Mouse (Mus musculus) cortical plate, adult 2 months (tissue): ENCODE results near the gene Dlk1. TPM values are rescaled to one million over a fixed set of nuclear protein-coding genes. Genes with fewer than 3 reads are reported as not detected.
"Not testable (repeated sequence)": the region's sequence is repeated elsewhere in the genome, so short reads cannot be mapped to it uniquely, and the experiment has no call there.

Source experiments
- H3K27ac ChIP-seq: fragments of 200-500 bp; 2 replicates; pipeline ENCODE4 v1.5.1; 2012; ENCODE audit warnings: low read length, control low read depth, inconsistent platforms; ENCODE audit not compliant: insufficient read depth
- H3K4me1 ChIP-seq: fragments of 200-500 bp; 2 replicates; pipeline ENCODE4 v1.6.1; 2011; ENCODE audit warnings: low read length; ENCODE audit not compliant: control insufficient read depth, insufficient read depth
- H3K4me3 ChIP-seq: fragments of 200-500 bp; 2 replicates; pipeline ENCODE4 v1.5.1; 2011; ENCODE audit warnings: mild to moderate bottlenecking, low read length, control low read depth; ENCODE audit not compliant: insufficient read depth
- CTCF ChIP-seq: fragments of 200-500 bp; IDR thresholded peaks from 2 replicates; pipeline ENCODE4 v1.5.1; 2011; ENCODE audit warnings: mild to moderate bottlenecking, control low read depth, low read length; ENCODE audit not compliant: insufficient read depth; ENCODE audit errors: extremely low read depth
- POLR2A ChIP-seq: fragments of 200-500 bp; IDR thresholded peaks from 2 replicates; pipeline ENCODE4 v1.6.1; 2011; ENCODE audit warnings: mild to moderate bottlenecking, low read length, control low read depth; ENCODE audit not compliant: insufficient read depth; ENCODE audit errors: extremely low read depth
- polyA plus RNA-seq: library from polyadenylated mRNA; depleted of rRNA; stranded (reverse); fragments of >200 nt; gene quantifications from 2 replicates; pipeline ENCODE4 v1.2.3, GENCODE M21; 2012

The Dlk1 gene
- polyA plus RNA-seq, 1 experiment, result 1.2 TPM

DNA sequence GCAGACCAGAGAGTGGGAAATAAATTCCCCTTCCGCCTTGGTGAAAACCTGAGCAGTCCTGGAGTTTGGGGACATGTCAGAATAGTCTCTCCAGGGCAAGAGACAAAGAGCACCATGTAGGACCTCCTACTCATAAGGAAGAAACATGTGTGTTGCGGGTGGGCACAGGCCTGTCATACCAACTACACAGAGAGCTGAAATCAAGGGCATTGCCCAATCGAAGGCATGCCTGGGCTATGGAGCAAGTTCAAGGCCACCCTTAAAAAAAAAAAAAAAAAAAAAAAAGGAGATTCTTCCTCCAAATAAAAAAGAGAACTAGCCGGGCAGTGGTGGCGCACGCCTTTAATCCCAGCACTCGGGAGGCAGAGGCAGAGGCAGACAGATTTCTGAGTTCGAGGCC lies 17.2 kb downstream of the Dlk1 start:
- Histone ChIP-seq H3K4me3 (no peak overlapping the region), H3K27ac (no peak overlapping the region), H3K4me1 (peaks cover 4% of the 10 kb centered on the region)
- no peak for TF ChIP-seq POLR2A
- no peak for TF ChIP-seq CTCF

DNA sequence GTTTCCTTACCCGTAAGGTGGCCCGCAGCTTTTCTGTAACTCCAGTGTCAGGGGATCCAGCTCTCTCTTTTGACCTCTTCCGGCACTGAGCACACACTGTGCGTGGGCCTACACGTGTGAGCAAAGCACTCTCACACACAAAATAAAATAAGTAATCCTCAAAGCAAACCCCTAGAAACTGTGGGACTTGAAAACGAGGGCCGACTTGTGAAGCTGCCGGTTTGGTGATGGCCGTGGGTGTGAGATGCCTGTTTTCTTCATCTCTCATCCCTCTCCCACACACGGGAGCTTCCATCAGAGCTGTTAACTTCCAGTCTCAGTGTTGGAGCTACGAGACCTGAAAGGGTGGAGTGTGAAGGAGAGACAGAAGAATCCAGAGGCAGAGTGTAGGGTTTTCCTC lies 20.0 kb downstream of the Dlk1 start:
- peaks cover 4% of the 10 kb centered on the region for H3K4me1 ChIP-seq
- H3K27ac ChIP-seq, result no peak overlapping the region
- TF ChIP-seq CTCF, result no peak
- TF ChIP-seq POLR2A, result no peak
- H3K4me3 ChIP-seq, result no peak overlapping the region

DNA sequence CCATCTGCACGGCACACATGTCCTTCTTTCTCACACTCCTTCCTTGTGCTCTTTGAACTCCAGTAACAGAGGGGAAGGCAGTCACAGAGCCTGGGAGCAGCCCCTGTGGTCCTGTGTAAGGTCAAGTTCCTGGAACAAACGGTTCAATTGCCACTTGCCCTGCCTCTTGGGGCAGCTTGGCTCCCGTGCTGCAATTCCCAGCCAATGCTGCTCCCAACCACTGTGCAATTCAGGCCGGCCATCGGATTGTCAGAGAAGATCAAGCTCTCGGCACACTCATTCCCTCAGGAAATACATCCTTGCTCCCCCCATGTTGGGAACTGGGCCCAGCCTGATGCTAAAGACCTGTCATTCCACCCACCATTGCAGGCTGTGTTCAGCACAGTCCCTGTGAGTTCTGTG lies 21.0 kb downstream of the Dlk1 start:
- no peak overlapping the region for H3K4me3 ChIP-seq
- no peak overlapping the region for H3K27ac ChIP-seq
- no peak for TF ChIP-seq POLR2A
- TF ChIP-seq CTCF, result no peak
- peaks cover 4% of the 10 kb centered on the region for H3K4me1 ChIP-seq

DNA sequence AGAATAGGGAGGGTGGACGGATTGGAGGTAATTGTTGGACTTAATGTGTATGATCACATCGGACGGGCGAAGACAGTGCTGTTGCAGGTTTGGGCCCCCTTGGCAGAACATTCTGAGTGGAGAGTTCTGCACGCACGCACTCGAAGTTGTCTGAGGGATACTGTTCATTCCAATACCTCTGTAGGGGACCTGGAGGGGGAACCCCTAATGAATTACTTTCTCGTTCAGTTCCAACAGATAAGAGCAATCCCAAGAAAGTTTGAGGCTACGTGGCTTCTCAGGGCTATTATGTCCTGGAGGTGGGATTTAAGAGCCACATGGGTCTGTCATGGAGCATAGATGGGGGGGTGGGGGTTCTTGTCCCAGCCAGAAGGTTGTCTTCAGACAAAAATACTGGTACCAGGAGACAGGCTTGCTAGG lies 21.6 kb downstream of the Dlk1 start:
- no peak overlapping the region for H3K27ac ChIP-seq
- peaks cover 4% of the 10 kb centered on the region for H3K4me1 ChIP-seq
- H3K4me3 ChIP-seq, result no peak overlapping the region
- no peak for TF ChIP-seq CTCF
- TF ChIP-seq POLR2A, result no peak

DNA sequence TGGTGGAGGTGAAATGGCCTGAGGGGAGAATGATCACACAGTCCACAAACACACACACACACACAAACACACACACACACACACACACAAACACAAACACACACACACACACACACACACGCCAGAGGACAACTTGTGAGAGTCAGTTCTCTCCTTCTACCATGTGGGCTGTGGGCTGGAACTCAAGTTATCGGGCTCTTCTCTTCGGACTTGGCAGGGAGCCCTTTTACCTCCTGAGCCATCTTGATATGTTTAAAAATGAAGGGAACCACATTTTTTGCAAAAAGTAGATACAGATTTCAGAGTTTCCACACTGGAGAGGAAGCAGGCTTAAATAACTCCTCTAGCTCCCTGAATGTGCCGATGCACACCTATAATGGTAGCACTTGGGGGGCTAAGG lies 22.9 kb downstream of the Dlk1 start:
- TF ChIP-seq POLR2A (no peak), CTCF (no peak)
- Histone ChIP-seq H3K4me3 (no peak overlapping the region), H3K27ac (no peak overlapping the region), H3K4me1 (peaks cover 4% of the 10 kb centered on the region)

GRCm38 (mm10) chr12:109486525-109486924 lies 33.9 kb downstream of the Dlk1 start:
- H3K27ac ChIP-seq, H3K4me1 ChIP-seq, H3K4me3 ChIP-seq: not testable (repeated sequence)

GRCm38 (mm10) chr12:109491701-109492100 lies 39.1 kb downstream of the Dlk1 start:
- TF ChIP-seq CTCF (no peak), POLR2A (no peak)
- H3K4me1 ChIP-seq, result no peaks in the 10 kb centered on the region
- no peak overlapping the region for H3K27ac ChIP-seq
- no peak overlapping the region for H3K4me3 ChIP-seq

DNA sequence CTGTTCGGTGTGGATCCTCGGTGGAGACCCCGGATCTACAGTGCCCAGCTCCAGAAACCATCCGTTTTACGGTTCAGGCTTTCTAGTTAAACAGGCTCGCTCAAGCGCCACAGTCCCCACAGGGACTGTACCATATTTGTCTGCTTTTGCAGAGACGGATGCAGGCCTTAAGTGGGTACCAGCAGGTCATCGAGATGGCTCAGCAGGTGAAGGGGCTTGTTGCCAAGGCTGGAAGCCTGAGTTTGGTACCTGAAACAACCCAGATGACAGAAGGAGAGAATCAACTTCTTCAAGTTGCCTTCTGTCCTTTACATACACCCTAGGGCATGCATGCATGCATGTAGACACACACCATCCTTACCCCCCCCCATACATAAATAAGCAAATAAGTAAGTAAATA lies 40.8 kb downstream of the Dlk1 start:
- no peak for TF ChIP-seq CTCF
- no peak for TF ChIP-seq POLR2A

DNA sequence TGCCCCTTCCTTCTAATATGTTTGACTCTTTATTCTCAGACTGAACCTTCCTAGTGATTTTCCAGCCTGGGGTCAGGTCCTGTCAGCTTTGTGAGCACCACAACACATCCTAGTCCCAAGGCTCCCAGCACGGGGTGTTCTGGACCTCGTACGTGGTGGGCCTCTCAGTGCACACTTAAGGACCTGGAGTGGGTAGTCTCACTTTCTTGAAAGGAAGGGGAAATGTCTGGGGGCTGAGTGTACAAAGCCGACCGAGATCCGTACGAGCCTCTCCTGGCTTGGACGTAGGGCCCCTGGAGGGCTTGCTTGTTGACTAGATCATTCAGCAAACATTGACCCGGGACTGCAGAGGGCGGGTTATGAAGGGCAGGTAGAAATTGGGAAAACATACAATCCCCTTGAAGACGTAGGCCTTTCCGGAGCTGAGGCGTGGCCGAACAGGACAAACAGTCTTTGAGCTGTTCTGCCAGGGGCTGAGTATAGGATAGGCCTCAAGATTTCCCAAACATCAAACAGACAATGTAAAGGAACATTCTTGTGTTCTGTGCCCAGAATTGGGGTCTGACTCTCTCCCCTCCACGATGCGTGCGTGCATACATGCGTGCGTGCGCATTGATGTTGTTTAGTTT lies 42.5 kb downstream of the Dlk1 start:
- H3K27ac ChIP-seq, result no peak overlapping the region
- no peaks in the 10 kb centered on the region for H3K4me1 ChIP-seq
- no peak overlapping the region for H3K4me3 ChIP-seq
- TF ChIP-seq CTCF (no peak), POLR2A (no peak)

More for the DNA sequence above, 40.8 kb downstream of the Dlk1 start:
- Histone ChIP-seq H3K4me1 (no peaks in the 10 kb centered on the region), H3K27ac (no peak overlapping the region), H3K4me3 (no peak overlapping the region)

DNA sequence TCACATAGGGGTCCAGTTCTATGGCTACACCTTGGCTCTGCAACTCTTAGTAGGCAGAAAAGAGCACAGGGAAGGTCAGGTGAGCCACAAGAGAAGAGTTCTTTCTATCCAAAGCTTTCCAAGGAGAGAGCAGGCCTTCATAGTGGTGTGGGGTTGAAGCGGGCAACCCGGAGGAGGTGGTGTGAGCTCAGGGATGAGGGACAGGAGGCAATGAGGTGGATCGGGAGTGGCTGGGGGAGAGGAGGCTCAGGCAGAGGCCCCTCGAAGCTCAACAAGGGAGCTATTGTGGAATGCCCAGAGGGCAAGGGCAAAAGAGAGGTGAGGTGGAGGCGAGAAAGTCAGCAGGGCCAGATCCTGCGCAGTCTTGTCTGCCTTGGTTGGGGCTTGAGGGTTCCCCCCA lies 43.8 kb downstream of the Dlk1 start:
- H3K4me1 ChIP-seq, result no peaks in the 10 kb centered on the region
- no peak for TF ChIP-seq POLR2A
- no peak overlapping the region for H3K27ac ChIP-seq
- H3K4me3 ChIP-seq, result no peak overlapping the region

DNA sequence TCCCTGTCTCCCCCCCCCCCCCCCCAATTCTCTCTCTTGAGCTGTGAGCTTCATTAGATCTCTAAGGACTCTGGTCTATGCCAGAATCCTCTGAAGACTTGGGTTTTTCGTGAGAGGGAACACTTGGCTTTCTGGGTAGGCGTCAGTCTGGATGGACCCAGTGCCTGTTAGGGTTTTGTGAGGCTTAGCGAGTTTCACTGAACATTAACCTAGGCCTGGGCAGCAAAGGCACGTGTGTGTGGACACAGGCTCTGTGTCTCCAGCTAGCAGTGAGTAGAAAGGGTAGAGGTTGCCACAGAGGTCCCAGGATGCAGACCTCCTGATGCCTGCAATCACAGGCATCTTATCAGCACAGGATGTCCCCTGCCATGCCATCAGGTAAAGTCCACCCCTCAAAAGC lies 48.4 kb downstream of the Dlk1 start:
- H3K4me1 ChIP-seq, result no peaks in the 10 kb centered on the region
- no peak overlapping the region for H3K4me3 ChIP-seq
- TF ChIP-seq CTCF, result no peak
- TF ChIP-seq POLR2A, result no peak
- H3K27ac ChIP-seq, result no peak overlapping the region
